Mouse (Mus musculus) ZHBTc4 (cell line): ENCODE results near the gene BC107364.
A peak's percentile ranks its signal among the peaks of the same experiment; 100 is the strongest.
"Not testable (repeated sequence)": the region's sequence is repeated elsewhere in the genome, so short reads cannot be mapped to it uniquely, and the experiment has no call there.

Source experiments
- DNase-seq: peaks from one replicate; pipeline ENCODE4 v3.0.0-alpha.2; 2011; ENCODE audit warnings: low read depth, low spot score

The BC107364 gene

GRCm38 (mm10) chr3:96452262-96452661, at the start of gene BC107364:
TSS of gene BC107364 (minus strand) at chr3:96452306.
- DNase-seq = not testable (repeated sequence)

GRCm38 (mm10) chr3:96501391-96502115, 49.4 kb upstream of the BC107364 start:
- peak; percentile 83 for DNase-seq

GRCm38 (mm10) chr3:96500691-96501265, 48.7 kb upstream of the BC107364 start:
- peak; percentile 89 for DNase-seq

GRCm38 (mm10) chr3:96500289-96500621, 48.1 kb upstream of the BC107364 start:
- DNase-seq = peak; percentile 91

- peak; percentile 88 for DNase-seq
Observed at GRCm38 (mm10) chr3:96499481-96500288, 47.6 kb upstream of the BC107364 start.

GRCm38 (mm10) chr3:96498476-96499245, 46.6 kb upstream of the BC107364 start:
- no peak for DNase-seq

GRCm38 (mm10) chr3:96497451-96498028, 45.4 kb upstream of the BC107364 start:
- DNase-seq = peak; percentile 85

- DNase-seq = not testable (repeated sequence)
Observed at GRCm38 (mm10) chr3:96496620-96497275, 44.6 kb upstream of the BC107364 start.

GRCm38 (mm10) chr3:96496216-96496615, 44.1 kb upstream of the BC107364 start:
- DNase-seq = no peak

- no peak for DNase-seq
Observed at GRCm38 (mm10) chr3:96495490-96496210, 43.5 kb upstream of the BC107364 start.

GRCm38 (mm10) chr3:96494912-96495311, 42.8 kb upstream of the BC107364 start:
- DNase-seq = no peak

- DNase-seq = not testable (repeated sequence)
Observed at GRCm38 (mm10) chr3:96494456-96494855, 42.4 kb upstream of the BC107364 start.

GRCm38 (mm10) chr3:96489636-96490035, 37.5 kb upstream of the BC107364 start:
- DNase-seq = not testable (repeated sequence)

GRCm38 (mm10) chr3:96488907-96489629, 37.0 kb upstream of the BC107364 start:
- not testable (repeated sequence) for DNase-seq

GRCm38 (mm10) chr3:96488290-96488906, 36.3 kb upstream of the BC107364 start:
- DNase-seq = not testable (repeated sequence)

GRCm38 (mm10) chr3:96487596-96488289, 35.6 kb upstream of the BC107364 start:
- DNase-seq = peak; percentile 71

- not testable (repeated sequence) for DNase-seq
Observed at GRCm38 (mm10) chr3:96486828-96487559, 34.9 kb upstream of the BC107364 start.
